Mouse (Mus musculus) heart, postnatal 0 days (tissue): Measurements from ENCODE around the gene Galnt14. TPM values are rescaled to one million over a fixed set of nuclear protein-coding genes. Genes with fewer than 3 reads are reported as not detected.

Experiments used
- ATAC-seq: fragments of 200-750 bp; cut with Nextera tagmentation; 2 replicates; pipeline ENCODE4 v1.8.0; 2017; ENCODE audit warnings: low read depth, moderate number of reproducible peaks, moderate library complexity; ENCODE audit not compliant: insufficient read depth
- DNase-seq: peaks from one replicate; pipeline ENCODE4 v3.0.0-alpha.2; 2016; ENCODE audit warnings: low spot score
- H3K27ac ChIP-seq: fragments of 300-500 bp; sonication (generic); 2 replicates; pipeline ENCODE4 v1.5.1; 2014; ENCODE audit warnings: low read depth, mild to moderate bottlenecking
- H3K27me3 ChIP-seq: fragments of 300-500 bp; sonication (generic); 2 replicates; pipeline ENCODE4 v1.6.1; 2014; ENCODE audit warnings: low read length, mixed read lengths; ENCODE audit not compliant: control insufficient read depth, insufficient read depth
- H3K36me3 ChIP-seq: fragments of 300-500 bp; sonication (generic); replicated peaks from 2 replicates; pipeline ENCODE4 v1.6.1; 2014; ENCODE audit warnings: low read length, mixed read lengths; ENCODE audit not compliant: control insufficient read depth, insufficient read depth
- H3K4me1 ChIP-seq: fragments of 300-500 bp; sonication (generic); 2 replicates; pipeline ENCODE4 v1.6.1; 2014; ENCODE audit warnings: antibody characterized with exemption; ENCODE audit not compliant: control insufficient read depth, insufficient read depth
- H3K4me2 ChIP-seq: fragments of 300-500 bp; sonication (generic); 2 replicates; pipeline ENCODE4 v1.6.1; 2014; ENCODE audit warnings: low read depth, mild to moderate bottlenecking, low read length, moderate library complexity
- H3K4me3 ChIP-seq: fragments of 300-500 bp; sonication (generic); 2 replicates; pipeline ENCODE4 v1.5.1; 2014; ENCODE audit warnings: low read depth, low read length
- H3K9ac ChIP-seq: fragments of 300-500 bp; sonication (generic); replicated peaks from 2 replicates; pipeline ENCODE4 v1.6.1; 2014; ENCODE audit warnings: low read depth, low read length, mixed read lengths
- H3K9me3 ChIP-seq: fragments of 300-500 bp; sonication (generic); replicated peaks from 2 replicates; pipeline ENCODE4 v1.6.1; 2016; ENCODE audit warnings: low read length; ENCODE audit not compliant: control insufficient read depth
- CTCF ChIP-seq: IDR thresholded peaks from 2 replicates; pipeline ENCODE4 v1.5.1; 2016; ENCODE audit warnings: antibody characterized with exemption, control low read depth, low read depth
- EP300 ChIP-seq: IDR thresholded peaks from 2 replicates; pipeline ENCODE4 v1.6.1; 2016; ENCODE audit warnings: antibody characterized with exemption, low read depth
- WGBS: fragments of 180-500 bp; shearing (Covaris S2); extraction: QIAGEN DNeasy Blood & Tissue Kit; methylation state at CpG from one replicate; pipeline ENCODE4 v1.1.7; 2014; 5-methylcytosine and 5-hydroxymethylcytosine counted together
- polyA plus RNA-seq: library from polyadenylated mRNA; unstranded; fragments of >200 nt; fragmentation: Nextera tagmentation; extraction: Ambion mirVana; gene quantifications from 2 replicates; pipeline ENCODE4 v1.2.1, GENCODE M21; 2015
- total RNA-seq: library from RNA; depleted of rRNA; stranded (reverse); fragments of >200 nt; gene quantifications from 2 replicates; pipeline ENCODE4 v1.2.3, GENCODE M21; 2014; ENCODE audit warnings: low replicate concordance

Galnt14 gene
- total and polyA plus RNA-seq, 2 experiments from 2014 or later, result 0.14 TPM; not detected in 1

GRCm38 (mm10) chr17:73477096-73478076 is 232.9 kb downstream of the Galnt14 start:
- 61% methylated on average over 11 of the region's 11 CpGs for WGBS
- H3K4me1 ChIP-seq, result no peaks in the 10 kb centered on the region
- no peaks in the 10 kb centered on the region for H3K36me3 ChIP-seq

GRCm38 (mm10) chr17:73474371-73474770 is 235.9 kb downstream of the Galnt14 start:
- no peak overlapping the region for H3K4me3 ChIP-seq
- H3K36me3 ChIP-seq, result no peaks in the 10 kb centered on the region
- no peaks in the 10 kb centered on the region for H3K4me1 ChIP-seq
- 53% methylated on average over 7 of the region's 7 CpGs for WGBS
- ATAC-seq, result no peak
- TF ChIP-seq EP300 (no peak), CTCF (no peak)
- H3K27ac ChIP-seq, result no peak overlapping the region
- H3K9ac ChIP-seq, result no peak overlapping the region
- no peaks in the 10 kb centered on the region for H3K9me3 ChIP-seq
- no peak overlapping the region for H3K4me2 ChIP-seq
- DNase-seq, result no peak
- H3K27me3 ChIP-seq, result no peaks in the 10 kb centered on the region

More at GRCm38 (mm10) chr17:73477096-73478076, 232.9 kb downstream of the Galnt14 start:
- no peak for DNase-seq
- Histone ChIP-seq H3K4me2 (no peak overlapping the region), H3K4me3 (no peak overlapping the region), H3K9ac (no peak overlapping the region), H3K27ac (no peak overlapping the region), H3K9me3 (no peaks in the 10 kb centered on the region), H3K27me3 (no peaks in the 10 kb centered on the region)
- ATAC-seq, result no peak
- no peak for TF ChIP-seq EP300
- no peak for TF ChIP-seq CTCF

GRCm38 (mm10) chr17:73473012-73473411 is 237.2 kb downstream of the Galnt14 start:
- DNase-seq (no peak), ATAC-seq (no peak)
- Histone ChIP-seq H3K4me3 (no peak overlapping the region), H3K9ac (no peak overlapping the region), H3K27me3 (no peaks in the 10 kb centered on the region), H3K36me3 (no peaks in the 10 kb centered on the region), H3K27ac (no peak overlapping the region), H3K4me2 (no peak overlapping the region), H3K4me1 (no peaks in the 10 kb centered on the region), H3K9me3 (no peaks in the 10 kb centered on the region)
- TF ChIP-seq CTCF, result no peak
- TF ChIP-seq EP300, result no peak
- 70% methylated on average over 3 of the region's 3 CpGs for WGBS

GRCm38 (mm10) chr17:73460874-73461273 is 249.4 kb downstream of the Galnt14 start:
- H3K9me3 ChIP-seq, result no peaks in the 10 kb centered on the region
- H3K27ac ChIP-seq, result no peak overlapping the region
- ATAC-seq (no peak), DNase-seq (no peak)
- no peaks in the 10 kb centered on the region for H3K4me1 ChIP-seq
- H3K27me3 ChIP-seq, result no peaks in the 10 kb centered on the region
- H3K9ac ChIP-seq, result no peak overlapping the region
- no peaks in the 10 kb centered on the region for H3K36me3 ChIP-seq
- WGBS, result 84% methylated on average over 4 of the region's 4 CpGs
- TF ChIP-seq EP300, result no peak
- no peak for TF ChIP-seq CTCF
- no peak overlapping the region for H3K4me2 ChIP-seq
- no peak overlapping the region for H3K4me3 ChIP-seq

GRCm38 (mm10) chr17:73458741-73459140 is 251.5 kb downstream of the Galnt14 start:
- no peaks in the 10 kb centered on the region for H3K27me3 ChIP-seq
- 69% methylated on average over 4 of the region's 4 CpGs for WGBS

More at GRCm38 (mm10) chr17:73458741-73459140, 251.5 kb downstream of the Galnt14 start:
- Histone ChIP-seq H3K9ac (no peak overlapping the region), H3K27ac (no peak overlapping the region), H3K9me3 (no peaks in the 10 kb centered on the region), H3K4me2 (no peak overlapping the region), H3K36me3 (no peaks in the 10 kb centered on the region), H3K4me1 (no peaks in the 10 kb centered on the region), H3K4me3 (no peak overlapping the region)
- ATAC-seq (no peak), DNase-seq (no peak)
- TF ChIP-seq EP300, result no peak
- TF ChIP-seq CTCF, result no peak
